Mouse (Mus musculus): Measurements from ENCODE around the gene Lyve1. TPM values are rescaled to one million over a fixed set of nuclear protein-coding genes. Genes with fewer than 3 reads are reported as not detected.

The Lyve1 gene
- polyA plus RNA-seq, 1 experiment from 2014 or later = 0.51 TPM

DNA sequence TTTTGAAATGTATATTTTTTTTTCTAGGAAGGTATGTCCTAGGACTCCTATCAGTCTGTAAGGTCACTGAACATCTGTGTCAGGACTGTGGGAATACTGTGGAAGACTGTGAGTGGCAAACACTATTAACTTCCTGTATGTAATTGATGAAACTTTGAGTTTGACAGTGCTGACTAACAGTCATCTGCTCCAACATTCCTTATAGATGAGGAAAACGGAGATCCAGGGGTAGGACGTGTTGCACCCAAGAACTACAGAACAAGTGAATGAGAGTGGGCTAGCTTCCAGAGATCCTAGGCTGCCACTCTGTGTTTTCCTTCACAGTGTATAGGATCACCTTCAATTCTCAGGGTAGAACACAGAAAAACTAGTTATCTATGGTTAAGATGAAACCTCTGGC lies 15.7 kb downstream of the Lyve1 start:
- Histone ChIP-seq H3K4me1 (peaks cover 16% of the 10 kb centered on the region), H3K27me3 (ENCODE audit: poor library complexity, severe bottlenecking) (no peaks in the 10 kb centered on the region), H3K9me3 (no peaks in the 10 kb centered on the region), H3K4me3 (no peak overlapping the region), H3K27ac (no peak overlapping the region), H3K36me3 (replicated peaks) (no peaks in the 10 kb centered on the region)
- WGBS = 87% methylated on average over 2 of the region's 2 CpGs
- DNase-seq (ENCODE audit: extremely low spot score, low spot score) = no peak

DNA sequence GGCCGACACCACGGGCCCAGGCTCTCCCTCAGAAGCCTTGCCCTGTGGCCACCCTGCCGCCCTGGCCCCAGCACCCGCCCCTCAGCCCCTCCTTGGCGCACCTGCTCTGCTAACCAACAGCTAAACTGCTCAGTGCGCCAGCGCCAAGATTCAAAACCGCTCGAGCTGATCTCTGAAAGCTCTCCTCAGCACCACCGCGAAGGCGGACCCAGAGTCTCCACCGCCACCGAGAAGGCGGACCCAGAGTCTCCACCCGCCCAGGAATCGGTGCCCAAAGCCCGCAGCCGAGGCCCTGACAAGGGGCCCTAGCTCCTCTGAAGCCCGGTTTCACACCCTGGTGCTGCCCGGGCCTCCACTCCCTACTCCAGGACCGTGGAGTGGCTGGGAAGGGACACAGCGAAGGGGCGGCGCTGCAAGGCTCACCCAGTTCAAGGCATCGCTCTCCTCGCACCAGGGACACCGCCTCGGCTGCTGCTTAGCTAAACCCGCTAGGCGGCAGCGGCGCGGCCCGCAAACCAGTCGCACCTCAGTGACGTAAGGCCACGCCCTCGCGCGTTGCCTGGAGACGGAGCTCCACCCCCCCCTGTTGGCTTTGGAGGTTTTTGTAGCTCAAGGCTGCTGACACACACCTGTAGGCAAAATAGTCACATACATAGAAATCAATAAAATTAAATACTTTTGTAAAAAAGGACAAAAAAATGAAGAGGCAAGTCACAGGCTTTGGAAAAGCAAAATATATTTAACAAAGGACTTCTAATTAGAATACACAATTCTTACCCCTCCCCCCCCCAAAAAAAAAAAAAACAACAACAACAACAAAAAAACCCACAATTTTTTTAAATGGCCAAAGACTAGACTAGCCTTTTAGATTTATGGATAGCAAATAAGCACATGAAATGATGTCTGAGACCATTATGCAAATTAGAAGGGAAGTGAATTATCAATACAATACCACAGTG lies 18.8 kb downstream of the Lyve1 start, which contains the start of gene Rnf141:
Rnf141 (minus strand) TSS at position 542 of the 959 bp plus-strand sequence.
- DNase-seq (ENCODE audit: extremely low spot score, low spot score) = peak; percentile 93
- peak within 1 kb of the TSS; percentile 91 for H3K4me3 ChIP-seq
- H3K27me3 ChIP-seq (ENCODE audit: poor library complexity, severe bottlenecking) = no peaks in the 10 kb centered on the region
- no peaks in the 10 kb centered on the region for H3K36me3 ChIP-seq (replicated peaks)
- no peaks in the 10 kb centered on the region for H3K9me3 ChIP-seq
- 0% methylated on average over 42 of the region's 42 CpGs for WGBS
- peak within 1 kb of the TSS; percentile 94 for H3K27ac ChIP-seq
- peaks cover 16% of the 10 kb centered on the region for H3K4me1 ChIP-seq

DNA sequence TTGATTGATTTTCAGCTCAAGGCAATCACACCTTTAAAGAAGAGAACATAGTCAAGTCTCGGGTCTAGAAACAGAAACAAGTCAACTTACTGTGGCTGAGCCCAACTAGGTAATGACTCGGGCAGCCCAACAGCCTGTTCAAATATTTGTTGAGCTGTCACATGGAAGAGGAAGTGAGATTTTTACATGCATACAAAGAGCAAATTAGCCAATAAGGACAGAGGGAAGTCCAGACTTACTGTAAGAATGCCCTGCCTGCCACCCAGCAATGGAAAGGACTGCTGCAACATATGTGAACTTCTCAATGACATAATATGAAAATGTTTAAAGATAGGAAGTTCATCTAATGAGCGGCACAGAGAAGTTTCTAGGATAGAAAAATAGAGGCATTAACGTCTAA lies 22.7 kb downstream of the Lyve1 start:
- H3K27me3 ChIP-seq (ENCODE audit: poor library complexity, severe bottlenecking) = no peaks in the 10 kb centered on the region
- H3K27ac ChIP-seq = no peak overlapping the region
- no peaks in the 10 kb centered on the region for H3K9me3 ChIP-seq
- H3K36me3 ChIP-seq (replicated peaks) = peaks cover 9% of the 10 kb centered on the region
- 88% methylated on average over 4 of the region's 4 CpGs for WGBS
- no peak overlapping the region for H3K4me3 ChIP-seq
- H3K4me1 ChIP-seq = peaks cover 16% of the 10 kb centered on the region
- no peak for DNase-seq (ENCODE audit: extremely low spot score, low spot score)

DNA sequence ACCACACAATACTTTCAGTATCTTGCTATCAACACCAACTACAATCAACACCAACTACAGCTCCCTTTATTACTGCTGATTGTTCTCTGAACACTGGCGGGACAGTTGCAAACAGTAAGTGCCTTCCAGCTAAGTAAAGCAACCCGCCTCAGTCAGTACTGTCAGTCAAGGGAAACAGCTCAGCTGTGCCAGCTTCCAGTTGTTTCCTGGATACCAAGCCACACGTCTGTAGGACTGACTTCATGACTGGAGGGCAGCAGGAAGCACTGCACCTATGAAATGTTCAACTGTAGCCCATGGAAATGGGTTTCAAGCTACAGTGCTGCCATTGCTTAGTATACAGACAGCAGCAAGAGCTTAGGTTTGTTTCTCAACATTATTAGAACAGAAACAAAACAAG lies 28.5 kb downstream of the Lyve1 start:
- no peak overlapping the region for H3K27ac ChIP-seq
- H3K36me3 ChIP-seq (replicated peaks) = peaks cover 40% of the 10 kb centered on the region
- H3K4me3 ChIP-seq = no peak overlapping the region
- H3K4me1 ChIP-seq = no peaks in the 10 kb centered on the region
- 70% methylated on average over 3 of the region's 3 CpGs for WGBS
- H3K27me3 ChIP-seq (ENCODE audit: poor library complexity, severe bottlenecking) = no peaks in the 10 kb centered on the region
- no peak for DNase-seq (ENCODE audit: extremely low spot score, low spot score)
- H3K9me3 ChIP-seq = no peaks in the 10 kb centered on the region

DNA sequence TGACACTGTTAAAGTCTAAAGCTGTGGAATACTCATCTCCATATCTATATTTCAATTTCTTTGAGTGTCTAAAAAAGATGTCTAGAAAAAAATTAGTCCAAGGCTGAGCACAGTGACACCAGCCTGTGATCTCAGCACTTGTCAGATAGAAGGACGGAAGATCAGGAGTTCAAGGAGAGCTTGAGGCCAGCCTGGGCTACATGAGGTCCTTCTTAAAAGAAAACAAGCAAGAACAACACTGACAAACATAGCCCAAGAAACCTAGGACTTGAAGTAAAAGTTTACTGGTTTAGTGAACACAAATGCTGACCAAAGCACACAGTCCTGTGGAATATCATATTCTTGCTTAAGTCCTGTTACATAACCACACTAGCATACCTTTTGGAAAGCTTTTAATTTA lies 29.0 kb downstream of the Lyve1 start:
- H3K27me3 ChIP-seq (ENCODE audit: poor library complexity, severe bottlenecking) = no peaks in the 10 kb centered on the region
- no peak overlapping the region for H3K27ac ChIP-seq
- 96% methylated on average over 1 of the region's 1 CpGs for WGBS
- no peak for DNase-seq (ENCODE audit: extremely low spot score, low spot score)
- no peak overlapping the region for H3K4me3 ChIP-seq
- H3K4me1 ChIP-seq = no peaks in the 10 kb centered on the region
- peaks cover 44% of the 10 kb centered on the region for H3K36me3 ChIP-seq (replicated peaks)
- H3K9me3 ChIP-seq = no peaks in the 10 kb centered on the region

DNA sequence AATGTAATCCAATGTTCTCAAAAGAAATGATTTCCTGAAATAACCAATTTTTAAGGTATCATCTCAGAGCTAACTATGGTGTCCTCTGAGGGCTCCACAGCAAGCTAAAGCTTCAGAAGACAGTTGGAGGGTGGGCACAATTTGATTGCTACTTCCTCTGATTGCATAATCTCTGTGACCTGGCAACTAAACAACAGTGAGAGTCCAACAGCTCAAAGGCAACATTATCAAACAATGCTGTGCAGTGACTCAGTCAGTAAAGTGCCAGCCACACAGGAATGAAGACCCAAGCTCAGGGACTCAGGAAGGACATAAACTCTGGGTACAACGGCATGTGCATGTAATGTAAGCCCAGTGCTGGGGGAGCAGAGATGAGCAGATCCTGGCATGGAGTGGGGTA lies 30.0 kb downstream of the Lyve1 start:
- Histone ChIP-seq H3K27me3 (ENCODE audit: poor library complexity, severe bottlenecking) (no peaks in the 10 kb centered on the region), H3K36me3 (replicated peaks) (peaks cover 50% of the 10 kb centered on the region), H3K9me3 (no peaks in the 10 kb centered on the region), H3K4me1 (no peaks in the 10 kb centered on the region), H3K4me3 (no peak overlapping the region), H3K27ac (no peak overlapping the region)
- no peak for DNase-seq (ENCODE audit: extremely low spot score, low spot score)
- 85% methylated on average over 1 of the region's 1 CpGs for WGBS

DNA sequence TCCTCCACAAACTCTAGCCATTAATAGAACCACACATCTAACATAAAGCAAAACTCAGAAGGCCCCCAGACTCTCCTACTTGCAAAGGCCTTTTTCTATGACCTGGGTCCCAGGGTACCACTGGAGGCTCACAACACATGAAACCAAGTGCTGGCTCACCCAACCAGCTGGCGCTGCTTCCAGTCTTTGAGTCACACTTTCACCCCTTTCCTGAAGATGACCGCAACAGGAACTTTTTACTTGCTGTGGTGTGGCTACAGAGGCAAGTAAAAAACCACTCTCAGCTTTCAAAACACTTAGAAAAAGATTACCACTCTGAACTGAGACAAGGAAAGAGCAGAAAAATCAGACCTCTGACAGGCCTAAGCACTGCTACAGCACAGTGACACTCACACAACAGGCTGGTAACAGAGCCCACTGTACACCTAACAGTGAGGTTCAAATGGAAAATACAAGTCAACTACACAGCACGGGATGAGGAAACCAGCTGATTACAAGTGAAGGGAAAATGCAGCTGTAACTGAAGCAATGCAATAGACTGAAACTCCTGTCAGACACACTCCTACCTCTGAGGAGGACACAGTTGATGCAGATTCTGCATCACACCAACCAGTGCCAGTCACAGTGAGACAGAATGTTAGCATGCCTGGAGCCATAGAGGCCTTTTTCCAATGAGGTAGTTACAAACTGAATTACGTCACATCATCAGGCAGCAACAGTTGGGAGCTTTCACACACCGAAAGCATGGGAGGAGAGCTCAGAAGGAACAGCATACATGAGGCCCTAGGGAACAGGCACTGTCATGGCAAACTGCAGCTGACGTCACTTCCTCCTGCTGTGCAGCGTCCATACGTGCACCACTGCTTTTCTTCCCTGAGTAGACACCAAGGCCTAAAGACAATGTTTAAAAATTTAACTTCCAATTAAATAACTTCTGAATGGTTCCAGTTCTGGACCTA lies 38.8 kb downstream of the Lyve1 start:
- H3K4me1 ChIP-seq = no peaks in the 10 kb centered on the region
- H3K36me3 ChIP-seq (replicated peaks) = peaks cover 60% of the 10 kb centered on the region
- WGBS = 95% methylated on average over 8 of the region's 8 CpGs

DNA sequence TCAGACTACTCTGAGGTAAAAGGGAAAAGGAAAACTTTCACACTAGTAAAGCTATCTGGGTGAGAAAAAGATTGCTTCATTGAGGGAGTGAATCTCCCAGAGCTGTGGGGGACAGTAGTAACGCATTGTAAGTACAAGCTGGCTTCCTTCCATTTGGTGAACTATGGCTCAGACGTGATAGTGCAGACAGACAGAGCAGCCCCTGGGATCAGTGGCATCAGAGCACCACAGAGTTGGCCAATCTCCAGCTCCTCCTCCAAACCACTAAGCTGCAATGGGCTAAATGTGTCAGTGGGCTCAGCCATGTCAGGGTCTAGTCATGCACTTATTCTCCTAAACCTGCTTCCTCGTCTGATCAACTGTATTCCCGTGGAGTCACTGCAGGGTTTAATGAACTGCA lies 39.4 kb downstream of the Lyve1 start:
- Histone ChIP-seq H3K4me3 (no peak overlapping the region), H3K9me3 (no peaks in the 10 kb centered on the region), H3K36me3 (replicated peaks) (peaks cover 53% of the 10 kb centered on the region), H3K4me1 (no peaks in the 10 kb centered on the region), H3K27ac (no peak overlapping the region), H3K27me3 (ENCODE audit: poor library complexity, severe bottlenecking) (no peaks in the 10 kb centered on the region)
- DNase-seq (ENCODE audit: extremely low spot score, low spot score) = no peak
- 86% methylated on average over 4 of the region's 4 CpGs for WGBS

More for the DNA sequence above, 38.8 kb downstream of the Lyve1 start:
- Histone ChIP-seq H3K4me3 (no peak overlapping the region), H3K27ac (no peak overlapping the region), H3K9me3 (no peaks in the 10 kb centered on the region), H3K27me3 (ENCODE audit: poor library complexity, severe bottlenecking) (no peaks in the 10 kb centered on the region)
- no peak for DNase-seq (ENCODE audit: extremely low spot score, low spot score)

DNA sequence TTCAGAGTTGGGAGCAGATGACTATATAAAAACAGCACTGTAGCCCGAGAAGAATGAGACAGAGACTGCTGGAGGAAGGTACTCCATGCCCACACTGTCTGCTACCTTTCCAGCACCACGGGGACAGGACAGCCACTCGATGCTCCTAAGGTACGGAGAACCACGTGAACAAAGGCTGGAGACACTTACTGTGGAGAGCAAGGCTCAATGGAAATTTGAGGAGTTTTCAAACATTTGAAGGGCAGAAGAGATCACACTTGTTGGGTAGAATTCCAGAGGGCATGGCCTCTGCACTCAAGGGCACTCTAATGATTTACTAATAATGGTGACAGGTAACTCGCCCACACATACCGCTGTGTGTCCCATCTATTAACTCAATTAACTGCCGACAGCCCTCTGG lies 40.0 kb downstream of the Lyve1 start:
- Histone ChIP-seq H3K4me1 (no peaks in the 10 kb centered on the region), H3K36me3 (replicated peaks) (peaks cover 52% of the 10 kb centered on the region), H3K27ac (no peak overlapping the region), H3K9me3 (no peaks in the 10 kb centered on the region), H3K4me3 (no peak overlapping the region), H3K27me3 (ENCODE audit: poor library complexity, severe bottlenecking) (no peaks in the 10 kb centered on the region)
- DNase-seq (ENCODE audit: extremely low spot score, low spot score) = no peak
- WGBS = 85% methylated on average over 8 of the region's 8 CpGs

DNA sequence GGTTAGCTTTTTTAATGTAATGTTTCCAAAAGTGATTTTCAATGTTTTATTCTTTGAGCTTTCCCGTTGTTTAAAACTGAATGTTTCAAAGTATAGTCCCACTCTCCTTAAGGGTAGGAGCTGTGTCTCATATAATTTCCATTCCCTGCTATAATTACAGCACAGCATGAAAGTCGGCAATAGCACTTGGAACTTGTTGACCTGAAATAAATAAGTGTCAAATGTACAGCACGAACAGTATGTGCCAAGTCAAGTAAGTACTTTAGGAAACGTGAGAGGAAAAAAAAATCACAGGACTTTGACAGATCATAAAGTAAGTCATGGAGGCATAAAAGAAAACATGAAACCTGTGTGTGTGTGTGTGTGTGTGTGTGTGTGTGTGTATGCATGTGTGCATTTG lies 41.0 kb downstream of the Lyve1 start:
- Histone ChIP-seq H3K27ac (no peak overlapping the region), H3K27me3 (ENCODE audit: poor library complexity, severe bottlenecking) (no peaks in the 10 kb centered on the region), H3K4me3 (no peak overlapping the region), H3K36me3 (replicated peaks) (peaks cover 47% of the 10 kb centered on the region), H3K9me3 (no peaks in the 10 kb centered on the region), H3K4me1 (no peaks in the 10 kb centered on the region)
- no peak for DNase-seq (ENCODE audit: extremely low spot score, low spot score)
- 88% methylated on average over 4 of the region's 4 CpGs for WGBS

DNA sequence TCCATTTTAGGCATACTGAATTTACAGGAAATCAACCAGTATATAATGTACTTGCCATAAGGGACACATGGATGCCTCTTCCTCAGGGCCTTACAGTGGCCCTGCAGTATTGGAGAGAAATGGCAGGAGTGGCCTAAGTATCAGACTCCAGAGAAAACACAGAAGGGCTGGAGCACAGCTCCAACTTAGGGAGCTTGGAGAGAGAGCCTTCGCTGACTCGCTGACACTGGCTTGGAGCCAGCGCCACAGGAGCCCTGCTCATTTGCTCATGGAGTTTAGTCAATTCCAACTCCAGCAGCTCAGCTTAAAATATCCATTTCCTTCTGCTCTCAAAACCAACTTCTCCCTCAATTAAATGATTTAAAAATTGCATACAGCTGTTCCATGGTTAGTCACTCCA lies 41.4 kb downstream of the Lyve1 start:
- Histone ChIP-seq H3K27ac (no peak overlapping the region), H3K36me3 (replicated peaks) (peaks cover 44% of the 10 kb centered on the region), H3K27me3 (ENCODE audit: poor library complexity, severe bottlenecking) (no peaks in the 10 kb centered on the region), H3K9me3 (no peaks in the 10 kb centered on the region), H3K4me1 (no peaks in the 10 kb centered on the region), H3K4me3 (no peak overlapping the region)
- DNase-seq (ENCODE audit: extremely low spot score, low spot score) = no peak
- 93% methylated on average over 3 of the region's 3 CpGs for WGBS

DNA sequence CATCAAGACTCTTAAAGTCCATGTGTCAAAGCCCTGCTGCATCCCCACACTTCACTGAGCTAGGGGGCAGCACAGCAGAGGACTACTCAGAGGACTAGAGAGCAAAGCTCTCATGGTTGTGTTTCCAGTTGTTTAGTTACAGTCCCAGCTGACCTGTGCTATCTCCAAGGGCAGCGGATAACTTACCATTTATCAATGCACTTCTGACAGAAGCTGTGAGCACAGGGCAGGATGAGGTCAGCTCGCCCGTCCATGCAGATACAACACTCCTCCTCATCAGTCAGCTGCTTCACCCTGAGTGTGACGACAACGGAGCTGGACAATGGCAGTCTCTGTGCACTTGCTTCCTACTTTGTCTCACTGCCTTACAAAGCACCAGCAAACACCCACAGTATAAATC lies 42.0 kb downstream of the Lyve1 start:
- no peak overlapping the region for H3K4me3 ChIP-seq
- peaks cover 40% of the 10 kb centered on the region for H3K36me3 ChIP-seq (replicated peaks)
- H3K9me3 ChIP-seq = no peaks in the 10 kb centered on the region
- H3K27ac ChIP-seq = no peak overlapping the region
- no peaks in the 10 kb centered on the region for H3K4me1 ChIP-seq
- H3K27me3 ChIP-seq (ENCODE audit: poor library complexity, severe bottlenecking) = no peaks in the 10 kb centered on the region
- 67% methylated on average over 5 of the region's 5 CpGs for WGBS
- DNase-seq (ENCODE audit: extremely low spot score, low spot score) = no peak
